Comparison of ENCODE assay signal across 25 mouse cellular contexts in the genomic region with DNA sequence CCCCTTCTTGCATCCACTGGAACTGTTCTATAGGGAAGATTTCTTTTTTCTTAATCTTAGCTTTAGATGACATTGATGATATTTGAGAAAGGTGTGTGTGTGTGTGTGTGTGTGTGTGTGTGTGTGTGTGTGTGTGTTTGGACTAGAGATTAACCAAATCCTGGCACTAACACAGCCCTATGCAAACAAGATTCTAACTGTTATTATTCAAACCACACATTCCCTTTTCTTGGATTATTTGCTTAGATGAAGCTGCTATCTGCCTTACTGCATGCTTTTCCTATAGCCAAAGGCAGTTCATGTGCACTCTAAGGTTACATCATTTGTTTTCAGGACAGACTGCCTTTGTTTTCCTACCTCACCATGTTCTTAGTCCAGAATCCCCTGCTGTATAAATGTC. TPM values are rescaled to one million over a fixed set of nuclear protein-coding genes. Genes with fewer than 3 reads are reported as not detected.
DNase-seq lines count a peak whose midpoint lies in the region; ATAC-seq and TF ChIP-seq lines count a peak whose summit lies in the region.
"Had no signal": no experiment of that assay in that cellular context is flagged by ENCODE, and none has a peak within 500 bp of the region (broad histone marks: within the 10 kb centered on the region; RNA-seq: fewer than 3 reads in every experiment).

No protein-coding gene starts in this region.

- no peaks in the 10 kb centered on the region for H3K36me3 ChIP-seq in midbrain, embryonic 11.5 days (ENCODE audit: control insufficient read depth, insufficient read depth, low read length)
- no peaks in the 10 kb centered on the region for H3K36me3 ChIP-seq in midbrain, postnatal 0 days (ENCODE audit: insufficient read depth, low read length)
- H3K36me3 ChIP-seq in embryonic facial prominence, embryonic 14.5 days (ENCODE audit: control insufficient read depth, insufficient read depth, low read length): no peaks in the 10 kb centered on the region
- H3K36me3 ChIP-seq in forebrain, embryonic 12.5 days (replicated peaks): no peaks in the 10 kb centered on the region
- H3K36me3 ChIP-seq: embryonic facial prominence, embryonic 12.5 days; embryonic facial prominence, embryonic 15.5 days; forebrain, embryonic 10.5 days; forebrain, embryonic 15.5 days; G1E had no signal

- peak; percentile 59; the same call in 1 of the 2 replicates for ATAC-seq in midbrain, embryonic 11.5 days (ENCODE audit: low FRiP score)
- no peak for ATAC-seq in midbrain, postnatal 0 days (ENCODE audit: low FRiP score)
- peak; percentile 53; the same call in 1 of the 2 replicates for ATAC-seq in embryonic facial prominence, embryonic 14.5 days (ENCODE audit: low read depth)
- ATAC-seq in forebrain, embryonic 12.5 days (ENCODE audit: low FRiP score): no peak
- no peak for ATAC-seq in megakaryocyte-erythroid progenitor cell, adult 5-6 weeks (replicated peaks; ENCODE audit: low FRiP score, low TSS enrichment, poor library complexity, severe bottlenecking)
- ATAC-seq: CD4-positive, CD25-positive, alpha-beta regulatory T cell, adult 4 months; forebrain, embryonic 13.5 days; forebrain, embryonic 15.5 days; forebrain, postnatal 0 days had no signal

- H3K27me3 ChIP-seq in midbrain, embryonic 11.5 days (ENCODE audit: control insufficient read depth, insufficient read depth, low read length): no peaks in the 10 kb centered on the region
- no peaks in the 10 kb centered on the region for H3K27me3 ChIP-seq in midbrain, postnatal 0 days (ENCODE audit: insufficient read depth, low read length)
- H3K27me3 ChIP-seq in embryonic facial prominence, embryonic 14.5 days (replicated peaks; ENCODE audit: control insufficient read depth, insufficient read depth, low read length): no peaks in the 10 kb centered on the region
- H3K27me3 ChIP-seq in forebrain, embryonic 12.5 days: no peaks in the 10 kb centered on the region
- H3K27me3 ChIP-seq: CH12.LX; embryonic facial prominence, embryonic 12.5 days; embryonic facial prominence, embryonic 15.5 days; forebrain, embryonic 13.5 days; forebrain, embryonic 15.5 days had no signal

- H3K4me1 ChIP-seq in midbrain, embryonic 11.5 days (ENCODE audit: control insufficient read depth, insufficient read depth, low read length): no peaks in the 10 kb centered on the region
- H3K4me1 ChIP-seq in midbrain, postnatal 0 days (ENCODE audit: insufficient read depth, low read length): no peaks in the 10 kb centered on the region
- no peaks in the 10 kb centered on the region for H3K4me1 ChIP-seq in embryonic facial prominence, embryonic 14.5 days (ENCODE audit: control insufficient read depth, insufficient read depth, low read length)
- no peaks in the 10 kb centered on the region for H3K4me1 ChIP-seq in forebrain, embryonic 12.5 days
- H3K4me1 ChIP-seq: forebrain, embryonic 13.5 days; forebrain, embryonic 15.5 days had no signal

- no peak overlapping the region for H3K27ac ChIP-seq in midbrain, embryonic 11.5 days (ENCODE audit: low read depth, low read length)
- no peak overlapping the region for H3K27ac ChIP-seq in midbrain, postnatal 0 days (ENCODE audit: low read depth, low read length)
- H3K27ac ChIP-seq in embryonic facial prominence, embryonic 14.5 days (replicated peaks; ENCODE audit: low read depth, low read length): no peak overlapping the region
- no peak overlapping the region for H3K27ac ChIP-seq in forebrain, embryonic 12.5 days
- H3K27ac ChIP-seq: embryonic facial prominence, embryonic 12.5 days; embryonic facial prominence, embryonic 15.5 days; forebrain, embryonic 13.5 days; forebrain, embryonic 15.5 days had no signal

- no peak overlapping the region for H3K9ac ChIP-seq in midbrain, embryonic 11.5 days (ENCODE audit: low read length)
- H3K9ac ChIP-seq in midbrain, postnatal 0 days (replicated peaks; ENCODE audit: low read length, poor library complexity, severe bottlenecking): no peak overlapping the region
- H3K9ac ChIP-seq in embryonic facial prominence, embryonic 14.5 days (ENCODE audit: low read depth, low read length): no peak overlapping the region
- no peak overlapping the region for H3K9ac ChIP-seq in forebrain, embryonic 12.5 days
- H3K9ac ChIP-seq: embryonic facial prominence, embryonic 12.5 days; embryonic facial prominence, embryonic 15.5 days; forebrain, embryonic 13.5 days; forebrain, embryonic 15.5 days; forebrain, postnatal 0 days had no signal

- no peak for TF ChIP-seq CTCF in midbrain, postnatal 0 days (IDR thresholded peaks at IDR 0.05)

- DNase-seq in midbrain, embryonic 11.5 days (ENCODE audit: low spot score, missing footprints): no peak
- no peak for DNase-seq in midbrain, postnatal 0 days (ENCODE audit: low spot score)
- peak; percentile 46 for DNase-seq in NIH3T3 (ENCODE audit: low read depth)
- peak; percentile 35 for DNase-seq in embryonic facial prominence, embryonic 14.5 days (ENCODE audit: low spot score)
- DNase-seq: adrenal gland, adult 2 months; adrenal gland, postnatal 10 days; adrenal gland, postnatal 25 days; B cell, adult 2 months; cerebellum, adult 11-12 months; cerebellum, adult 2 months; cerebellum, adult 9-10 months; cerebellum, postnatal 10 days; cerebellum, postnatal 25 days; forebrain, postnatal 0 days had no signal

- H3K4me3 ChIP-seq in midbrain, embryonic 11.5 days (ENCODE audit: low read depth, low read length): no peak overlapping the region
- H3K4me3 ChIP-seq in midbrain, postnatal 0 days (ENCODE audit: low read depth, low read length): no peak overlapping the region
- no peak overlapping the region for H3K4me3 ChIP-seq in embryonic facial prominence, embryonic 14.5 days (ENCODE audit: low read depth, low read length)
- H3K4me3 ChIP-seq in forebrain, embryonic 12.5 days (replicated peaks): no peak overlapping the region
- H3K4me3 ChIP-seq: embryonic facial prominence, embryonic 12.5 days; embryonic facial prominence, embryonic 15.5 days; erythroblast, embryonic 14.5 days; forebrain, embryonic 10.5 days; forebrain, embryonic 13.5 days; forebrain, embryonic 15.5 days had no signal

- no peak overlapping the region for H3K4me2 ChIP-seq in midbrain, embryonic 11.5 days
- no peak overlapping the region for H3K4me2 ChIP-seq in midbrain, postnatal 0 days (ENCODE audit: low read depth, low read length, poor library complexity, severe bottlenecking)
- no peak overlapping the region for H3K4me2 ChIP-seq in embryonic facial prominence, embryonic 14.5 days (ENCODE audit: low read depth, low read length)
- no peak overlapping the region for H3K4me2 ChIP-seq in forebrain, embryonic 12.5 days
- H3K4me2 ChIP-seq: embryonic facial prominence, embryonic 12.5 days; embryonic facial prominence, embryonic 15.5 days; forebrain, embryonic 13.5 days; forebrain, embryonic 15.5 days had no signal

- H3K9me3 ChIP-seq in midbrain, embryonic 11.5 days (ENCODE audit: control insufficient read depth, low read length): no peaks in the 10 kb centered on the region
- no peaks in the 10 kb centered on the region for H3K9me3 ChIP-seq in midbrain, postnatal 0 days (ENCODE audit: low read length)
- H3K9me3 ChIP-seq in embryonic facial prominence, embryonic 14.5 days (ENCODE audit: control insufficient read depth, low read length): no peaks in the 10 kb centered on the region
- H3K9me3 ChIP-seq in forebrain, embryonic 12.5 days: no peaks in the 10 kb centered on the region
- H3K9me3 ChIP-seq: embryonic facial prominence, embryonic 12.5 days; embryonic facial prominence, embryonic 15.5 days; forebrain, embryonic 13.5 days; forebrain, embryonic 15.5 days; G1E had no signal

RNA-seq across cellular contexts. Expression of a gene that starts 25.7 kb away (rescaled TPM):
- polyA plus RNA-seq in midbrain, embryonic 11.5 days (2014; fragmentation: Nextera tagmentation; extraction: Ambion mirVana): 1.2 and 1.9 TPM in 2 replicates
- 3.0 and 5.5 TPM in 2 replicates for total RNA-seq in midbrain, postnatal 0 days (2014; rRNA removed)
- 0.86 and 1.6 TPM in 2 replicates for polyA plus RNA-seq in midbrain, postnatal 0 days (2015; fragmentation: Nextera tagmentation; extraction: Ambion mirVana)
- polyA plus RNA-seq in embryonic facial prominence, embryonic 14.5 days (2014; fragmentation: Nextera tagmentation; extraction: Ambion mirVana): 13.0 and 15.7 TPM in 2 replicates
- 1.7 and 2.8 TPM in 2 replicates for polyA plus RNA-seq in forebrain, embryonic 12.5 days (2016; fragmentation: Nextera tagmentation; extraction: Ambion mirVana)
- total RNA-seq in megakaryocyte-erythroid progenitor cell, adult 5-6 weeks (2014; fragmentation: Nextera tagmentation): not detected in 2 replicates
- not detected in 2 replicates for total RNA-seq in megakaryocyte-erythroid progenitor cell, adult 5-6 weeks (2017)
- total RNA-seq: CH12.LX had no signal
- polyA plus RNA-seq: CD4-positive, CD25-positive, alpha-beta regulatory T cell, adult 4 months; G1E had no signal

Comparison
In these comparisons a context has a peak if more than half of its experiments do, and no peak if none do; other contexts are left out.
1. ATAC-seq: peak in midbrain, embryonic 11.5 days (single experiment) and embryonic facial prominence, embryonic 14.5 days (single experiment); none in midbrain, postnatal 0 days (single experiment), forebrain, embryonic 12.5 days (single experiment) and megakaryocyte-erythroid progenitor cell, adult 5-6 weeks (single experiment).
2. DNase-seq: peak in NIH3T3 (single experiment) and embryonic facial prominence, embryonic 14.5 days (single experiment); none in midbrain, embryonic 11.5 days (single experiment) and midbrain, postnatal 0 days (single experiment).